Mouse (Mus musculus): ENCODE measurements around the gene Rgmb. TPM values are rescaled to one million over a fixed set of nuclear protein-coding genes. Genes with fewer than 3 reads are reported as not detected.
A peak's percentile ranks its signal among the peaks of the same experiment; 100 is the strongest.

Gene Rgmb
- polyA plus RNA-seq, 1 experiment from 2014 or later: 36.6 TPM

DNA sequence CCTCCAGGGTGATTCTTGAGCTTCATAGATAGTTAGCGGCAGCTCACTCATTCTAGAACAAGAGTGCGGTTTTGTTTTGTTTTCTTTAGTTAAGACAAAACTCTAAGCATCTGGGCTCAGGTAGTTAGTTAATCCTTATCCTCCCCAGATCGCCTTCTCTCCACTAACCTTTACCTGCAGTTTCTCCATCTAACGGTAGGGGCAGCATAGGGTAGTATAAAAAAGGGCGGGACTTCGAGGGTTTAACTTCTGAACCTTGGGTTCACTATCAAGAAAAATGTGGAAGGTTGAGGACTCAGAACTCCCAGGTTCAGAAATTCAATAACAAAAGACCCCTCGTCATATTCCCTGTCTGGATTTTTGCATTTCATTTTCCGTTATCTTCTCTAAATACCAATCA lies 971 bp upstream of the Rgmb start:
- 24% methylated on average over 8 of the region's 8 CpGs for WGBS
- H3K4me3 ChIP-seq (replicated peaks; ENCODE audit: low read length): no peak overlapping the region
- no peaks in the 10 kb centered on the region for H3K36me3 ChIP-seq (ENCODE audit: control insufficient read depth, insufficient read depth, low read length)
- no peak for ATAC-seq (ENCODE audit: insufficient read depth, low FRiP score)
- no peak overlapping the region for H3K27ac ChIP-seq (ENCODE audit: low read length)
- 0 out of 2 replicates have a peak, but pooled peaks cover 2% of the 10 kb centered on the region for H3K4me1 ChIP-seq (ENCODE audit: control insufficient read depth, insufficient read depth, low read length)
- H3K4me2 ChIP-seq (ENCODE audit: low read depth, low read length): peak overlapping the region; percentile 14; the same call in 1 of the 2 replicates
- H3K27me3 ChIP-seq (ENCODE audit: control insufficient read depth, insufficient read depth, low read length): no peaks in the 10 kb centered on the region
- H3K9ac ChIP-seq (ENCODE audit: low read length): no peak overlapping the region
- no peaks in the 10 kb centered on the region for H3K9me3 ChIP-seq (replicated peaks; ENCODE audit: control insufficient read depth, low read length)

DNA sequence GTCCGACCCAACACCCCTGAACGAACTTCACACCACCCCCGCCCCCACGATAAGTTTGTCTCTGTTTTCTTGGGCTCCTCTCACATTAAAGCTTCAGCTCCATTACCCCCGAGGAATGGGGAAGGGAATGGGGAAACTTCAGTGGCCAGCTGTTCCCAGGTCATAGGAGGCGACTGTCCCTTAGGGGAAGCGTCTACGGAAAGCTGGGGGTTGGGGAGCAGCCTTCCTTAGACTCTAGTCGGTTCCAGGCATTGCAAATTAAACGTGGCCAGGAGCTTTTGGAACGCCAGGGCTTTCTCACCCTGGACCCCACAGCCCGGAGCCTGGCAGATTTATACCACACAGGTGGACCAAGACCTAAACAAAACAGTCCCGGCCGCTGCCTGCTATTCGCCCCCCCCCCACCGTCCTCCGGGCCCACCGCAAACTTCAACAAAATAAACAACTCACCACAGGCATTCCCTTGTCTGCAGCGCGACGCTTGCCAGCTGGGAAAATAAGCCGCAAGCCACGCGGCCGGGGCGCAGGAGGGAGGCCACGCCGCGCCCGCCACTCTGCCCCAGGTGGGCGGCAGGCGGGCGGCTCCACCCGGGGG lies 571 bp downstream of the Rgmb start:
- Histone ChIP-seq H3K9me3 (replicated peaks; ENCODE audit: control insufficient read depth, low read length) (no peaks in the 10 kb centered on the region), H3K27ac (ENCODE audit: low read length) (peak overlapping the region; percentile 94), H3K36me3 (ENCODE audit: control insufficient read depth, insufficient read depth, low read length) (no peaks in the 10 kb centered on the region), H3K9ac (ENCODE audit: low read length) (peak overlapping the region; percentile 83), H3K4me1 (ENCODE audit: control insufficient read depth, insufficient read depth, low read length) (0 out of 2 replicates have a peak, but pooled peaks cover 2% of the 10 kb centered on the region), H3K4me3 (replicated peaks; ENCODE audit: low read length) (peak overlapping the region; percentile 75), H3K4me2 (ENCODE audit: low read depth, low read length) (peak overlapping the region; percentile 91), H3K27me3 (ENCODE audit: control insufficient read depth, insufficient read depth, low read length) (no peaks in the 10 kb centered on the region)
- no peak for ATAC-seq (ENCODE audit: insufficient read depth, low FRiP score)
- WGBS: under 1% methylated on average over 34 of the region's 34 CpGs

DNA sequence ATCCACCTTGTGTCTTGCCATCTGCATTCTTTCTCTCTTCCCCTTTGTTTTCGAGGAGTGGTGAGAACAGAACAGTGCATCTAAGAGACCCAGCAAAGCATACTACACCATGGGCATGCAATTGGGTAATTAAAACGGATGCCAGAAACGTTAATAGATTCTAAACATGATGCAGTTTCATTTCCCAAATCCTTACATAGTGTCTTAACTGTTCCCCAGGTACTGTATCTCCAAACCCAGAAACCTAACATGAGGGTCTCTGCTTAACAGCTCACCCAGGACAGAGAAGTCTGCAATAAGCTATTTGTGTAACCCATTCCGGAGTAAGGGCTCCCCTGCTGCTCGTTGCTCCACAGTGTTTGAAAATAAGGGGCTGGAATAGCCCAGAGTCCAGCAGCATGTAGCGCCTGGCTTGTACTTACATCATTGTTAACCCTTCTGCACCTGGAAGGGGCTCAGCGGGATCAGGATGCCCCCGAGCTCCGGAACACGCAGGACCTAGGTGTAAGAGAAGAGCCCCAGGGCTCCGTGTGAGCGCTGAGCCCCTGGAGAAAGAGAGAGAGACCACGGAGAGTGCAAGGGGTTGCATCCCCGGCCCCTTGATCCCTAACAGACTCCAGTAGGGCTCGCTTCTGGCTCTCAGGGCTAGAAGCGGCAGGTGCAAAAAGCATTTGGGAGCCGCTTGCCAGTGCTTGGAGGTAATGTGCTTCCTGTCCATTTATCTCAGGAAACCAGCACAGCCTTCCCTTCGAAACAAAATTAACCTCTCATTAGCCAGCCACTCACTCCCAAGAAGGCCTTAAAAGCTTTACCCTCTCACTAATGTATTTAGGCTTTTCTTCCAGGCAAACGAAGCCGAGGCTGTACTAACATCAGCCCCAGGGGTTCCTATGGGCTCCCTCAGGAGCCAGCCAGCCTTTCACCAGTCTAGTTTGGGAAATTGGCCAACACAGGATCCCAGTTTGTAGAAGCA lies 1.4 kb downstream of the Rgmb start:
- no peaks in the 10 kb centered on the region for H3K36me3 ChIP-seq (ENCODE audit: control insufficient read depth, insufficient read depth, low read length)
- WGBS: 3% methylated on average over 20 of the region's 20 CpGs
- H3K9ac ChIP-seq (ENCODE audit: low read length): peak overlapping the region; percentile 83
- ATAC-seq (ENCODE audit: insufficient read depth, low FRiP score): no peak
- peak overlapping the region; percentile 91 for H3K4me2 ChIP-seq (ENCODE audit: low read depth, low read length)
- H3K4me1 ChIP-seq (ENCODE audit: control insufficient read depth, insufficient read depth, low read length): peaks cover 6% of the 10 kb centered on the region; the same call in 1 of the 2 replicates
- peak overlapping the region; percentile 94 for H3K27ac ChIP-seq (ENCODE audit: low read length)
- no peaks in the 10 kb centered on the region for H3K9me3 ChIP-seq (replicated peaks; ENCODE audit: control insufficient read depth, low read length)
- H3K4me3 ChIP-seq (replicated peaks; ENCODE audit: low read length): peak overlapping the region; percentile 75
- H3K27me3 ChIP-seq (ENCODE audit: control insufficient read depth, insufficient read depth, low read length): no peaks in the 10 kb centered on the region

DNA sequence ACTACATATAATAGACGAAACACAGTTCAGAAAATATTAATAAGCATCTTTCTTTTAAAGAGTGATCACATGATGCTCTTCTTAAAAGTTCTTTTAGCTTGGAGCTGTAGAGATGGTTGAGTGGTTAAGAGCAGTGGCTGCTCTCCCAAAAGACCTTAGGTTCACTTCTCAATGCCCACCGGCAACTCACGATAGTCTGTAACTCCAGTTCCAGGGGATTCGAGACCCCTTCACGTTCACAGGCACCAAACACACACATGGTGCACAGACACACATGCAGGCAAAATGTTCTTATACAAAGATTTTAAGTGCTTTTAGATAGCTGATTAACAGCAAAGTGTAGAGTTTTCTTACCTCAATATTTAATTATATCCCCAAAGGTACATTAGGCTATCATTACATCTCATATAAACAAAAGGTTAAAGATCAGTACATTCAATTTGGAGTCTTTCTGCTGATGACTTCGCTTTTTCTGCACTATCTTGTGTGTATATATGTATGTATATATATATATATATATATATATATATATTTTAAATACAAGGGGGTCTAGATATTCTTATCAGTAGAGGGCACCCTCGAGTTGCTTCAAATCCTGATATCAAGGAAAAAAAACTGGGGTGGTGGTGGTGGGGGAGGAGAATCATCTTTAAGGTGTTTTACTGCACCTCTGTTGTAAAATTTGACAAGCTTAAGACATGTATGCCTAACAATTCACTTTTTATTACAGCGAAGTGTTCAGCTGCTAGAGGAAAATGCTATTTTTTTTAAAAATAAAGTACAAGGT lies 2.5 kb downstream of the Rgmb start:
- Histone ChIP-seq H3K4me2 (ENCODE audit: low read depth, low read length) (peak overlapping the region; percentile 91), H3K9ac (ENCODE audit: low read length) (peak overlapping the region; percentile 83; the same call in 1 of the 2 replicates), H3K4me3 (replicated peaks; ENCODE audit: low read length) (peak overlapping the region; percentile 98), H3K9me3 (replicated peaks; ENCODE audit: control insufficient read depth, low read length) (no peaks in the 10 kb centered on the region), H3K27ac (ENCODE audit: low read length) (peak overlapping the region; percentile 94), H3K36me3 (ENCODE audit: control insufficient read depth, insufficient read depth, low read length) (no peaks in the 10 kb centered on the region), H3K4me1 (ENCODE audit: control insufficient read depth, insufficient read depth, low read length) (peaks cover 15% of the 10 kb centered on the region), H3K27me3 (ENCODE audit: control insufficient read depth, insufficient read depth, low read length) (no peaks in the 10 kb centered on the region)
- no peak for ATAC-seq (ENCODE audit: insufficient read depth, low FRiP score)
- 46% methylated on average over 8 of the region's 8 CpGs for WGBS

DNA sequence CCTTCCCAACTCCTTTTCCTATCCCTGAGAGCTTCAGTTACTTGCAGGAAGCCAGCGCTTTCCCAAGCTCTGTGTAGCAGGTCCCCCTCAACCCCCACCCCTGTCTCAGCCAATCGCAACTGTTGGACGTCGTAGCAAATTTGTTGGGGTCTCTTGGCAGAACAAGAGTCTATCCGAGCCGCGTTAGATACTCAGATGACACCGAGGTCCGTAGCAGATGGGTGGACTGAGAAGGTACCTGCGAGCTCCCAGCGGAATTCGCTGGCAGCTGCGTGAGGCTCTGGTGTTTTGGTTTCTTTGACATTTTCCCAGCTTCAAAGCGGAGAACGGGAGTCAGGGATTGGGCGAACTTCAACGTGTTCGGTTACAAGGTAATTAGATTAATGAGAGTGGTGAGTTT lies 3.9 kb downstream of the Rgmb start:
- no peaks in the 10 kb centered on the region for H3K27me3 ChIP-seq (ENCODE audit: control insufficient read depth, insufficient read depth, low read length)
- H3K4me2 ChIP-seq (ENCODE audit: low read depth, low read length): peak overlapping the region; percentile 60
- H3K36me3 ChIP-seq (ENCODE audit: control insufficient read depth, insufficient read depth, low read length): no peaks in the 10 kb centered on the region
- under 1% methylated on average over 18 of the region's 18 CpGs for WGBS
- peak overlapping the region; percentile 88 for H3K27ac ChIP-seq (ENCODE audit: low read length)
- H3K4me3 ChIP-seq (replicated peaks; ENCODE audit: low read length): peak overlapping the region; percentile 98
- H3K9me3 ChIP-seq (replicated peaks; ENCODE audit: control insufficient read depth, low read length): no peaks in the 10 kb centered on the region
- H3K9ac ChIP-seq (ENCODE audit: low read length): peak overlapping the region; percentile 71
- ATAC-seq (ENCODE audit: insufficient read depth, low FRiP score): no peak; the same call in 1 of the 2 replicates
- peaks cover 19% of the 10 kb centered on the region for H3K4me1 ChIP-seq (ENCODE audit: control insufficient read depth, insufficient read depth, low read length)

DNA sequence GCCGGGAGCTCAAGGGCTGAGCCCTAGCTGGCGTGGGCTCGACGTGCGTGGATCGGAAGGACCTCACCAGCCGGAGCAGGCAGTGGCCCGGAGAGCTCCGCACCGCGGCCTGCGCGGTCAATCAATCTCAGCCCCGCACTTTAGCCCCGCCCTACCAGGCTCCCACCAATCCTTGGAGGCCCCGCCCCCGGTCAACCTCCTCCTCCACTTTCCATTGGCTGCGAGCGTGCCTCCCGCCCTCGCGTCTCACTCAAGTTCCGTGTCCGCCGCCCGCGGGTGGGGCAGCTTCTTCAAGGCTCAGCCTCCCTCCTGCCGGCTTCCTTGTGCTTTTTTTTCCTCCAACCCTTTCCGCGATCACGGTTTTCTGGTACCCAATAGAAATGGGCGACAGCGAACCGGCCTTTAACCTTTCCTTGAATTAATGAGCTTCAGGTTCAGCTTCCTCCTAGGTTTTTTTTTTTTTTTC lies 4.4 kb downstream of the Rgmb start:
- H3K36me3 ChIP-seq (ENCODE audit: control insufficient read depth, insufficient read depth, low read length): no peaks in the 10 kb centered on the region
- H3K9me3 ChIP-seq (replicated peaks; ENCODE audit: control insufficient read depth, low read length): no peaks in the 10 kb centered on the region
- peaks cover 21% of the 10 kb centered on the region for H3K4me1 ChIP-seq (ENCODE audit: control insufficient read depth, insufficient read depth, low read length)
- H3K9ac ChIP-seq (ENCODE audit: low read length): peak overlapping the region; percentile 99
- H3K4me2 ChIP-seq (ENCODE audit: low read depth, low read length): peak overlapping the region; percentile 80
- H3K27me3 ChIP-seq (ENCODE audit: control insufficient read depth, insufficient read depth, low read length): no peaks in the 10 kb centered on the region
- peak; percentile 95 for ATAC-seq (ENCODE audit: insufficient read depth, low FRiP score)
- peak overlapping the region; percentile 97 for H3K27ac ChIP-seq (ENCODE audit: low read length)
- WGBS: under 1% methylated on average over 32 of the region's 34 CpGs
- peak overlapping the region; percentile 98 for H3K4me3 ChIP-seq (replicated peaks; ENCODE audit: low read length)

DNA sequence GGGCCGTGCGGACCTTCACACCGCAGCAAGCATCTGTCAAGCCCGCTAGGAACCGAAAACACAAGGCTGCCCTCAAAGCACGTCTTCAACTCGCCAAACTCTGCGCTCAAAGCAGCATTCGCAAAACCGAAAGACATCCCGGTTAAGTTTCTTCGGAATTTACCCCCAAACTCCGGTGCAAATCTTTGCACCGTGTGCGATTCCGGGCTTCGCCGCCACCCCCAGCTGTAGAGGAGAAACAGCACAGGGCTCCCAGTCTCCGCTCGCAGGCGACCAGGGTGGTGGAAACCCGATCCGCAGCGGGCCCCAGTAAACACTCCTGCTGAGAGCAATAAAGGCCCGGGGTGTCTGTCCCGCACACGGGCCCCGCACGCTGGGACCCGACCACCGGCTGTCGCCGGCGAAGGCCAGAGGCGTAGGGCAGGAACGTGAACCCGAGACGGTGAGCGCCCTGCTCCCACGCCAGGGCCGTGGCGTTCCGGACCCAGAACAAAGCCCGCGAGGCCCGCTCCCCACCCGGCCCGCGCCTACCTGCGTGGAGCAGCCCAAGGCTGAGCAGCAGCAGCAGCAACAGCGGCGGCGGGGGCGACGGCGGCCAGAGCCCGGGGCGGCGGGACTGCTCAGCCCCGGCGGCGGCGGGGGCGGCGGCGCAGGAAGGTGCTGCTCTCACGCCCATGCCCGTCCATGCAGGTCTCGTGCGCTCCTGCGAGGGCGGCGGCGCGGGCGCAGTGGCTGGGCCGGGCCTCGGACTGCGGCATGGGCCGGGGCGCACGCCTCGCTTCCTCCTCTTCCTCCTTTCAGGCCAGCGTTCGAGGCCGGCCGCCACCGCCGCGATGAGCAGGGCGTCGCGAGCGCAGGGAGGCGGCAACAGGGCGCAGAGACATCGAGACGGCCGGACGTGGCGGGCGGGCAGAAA lies 5.1 kb downstream of the Rgmb start:
- Histone ChIP-seq H3K4me1 (ENCODE audit: control insufficient read depth, insufficient read depth, low read length) (peaks cover 24% of the 10 kb centered on the region), H3K9me3 (replicated peaks; ENCODE audit: control insufficient read depth, low read length) (no peaks in the 10 kb centered on the region), H3K27me3 (ENCODE audit: control insufficient read depth, insufficient read depth, low read length) (no peaks in the 10 kb centered on the region), H3K36me3 (ENCODE audit: control insufficient read depth, insufficient read depth, low read length) (no peaks in the 10 kb centered on the region), H3K27ac (ENCODE audit: low read length) (peak overlapping the region; percentile 97), H3K9ac (ENCODE audit: low read length) (peak overlapping the region; percentile 99), H3K4me2 (ENCODE audit: low read depth, low read length) (peak overlapping the region; percentile 80), H3K4me3 (replicated peaks; ENCODE audit: low read length) (peak overlapping the region; percentile 98)
- ATAC-seq (ENCODE audit: insufficient read depth, low FRiP score): peak; percentile 45
- WGBS: under 1% methylated on average over 102 of the region's 102 CpGs

DNA sequence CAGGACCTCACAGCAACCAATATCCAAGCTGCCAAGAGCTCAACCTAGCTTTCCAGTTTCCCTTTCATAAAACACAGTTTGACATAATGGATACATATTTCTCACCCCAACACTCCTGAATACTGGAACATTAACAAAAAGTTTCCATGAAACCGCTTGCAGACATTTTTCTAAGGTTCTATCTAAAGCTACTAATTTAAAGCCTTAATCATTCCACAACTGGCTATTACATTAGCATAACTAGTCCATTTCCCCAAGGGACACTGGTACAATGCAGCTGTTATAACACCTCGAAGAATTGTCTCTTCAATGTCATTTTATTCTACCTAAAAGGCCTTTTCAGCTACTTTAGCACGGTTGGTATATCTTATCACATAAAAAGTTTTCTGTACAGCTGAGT lies 6.0 kb downstream of the Rgmb start:
- H3K9ac ChIP-seq (ENCODE audit: low read length): peak overlapping the region; percentile 99
- peaks cover 33% of the 10 kb centered on the region for H3K4me1 ChIP-seq (ENCODE audit: control insufficient read depth, insufficient read depth, low read length)
- no peak for ATAC-seq (ENCODE audit: insufficient read depth, low FRiP score)
- no peaks in the 10 kb centered on the region for H3K9me3 ChIP-seq (replicated peaks; ENCODE audit: control insufficient read depth, low read length)
- no peaks in the 10 kb centered on the region for H3K36me3 ChIP-seq (ENCODE audit: control insufficient read depth, insufficient read depth, low read length)
- H3K4me2 ChIP-seq (ENCODE audit: low read depth, low read length): peak overlapping the region; percentile 80
- 10% methylated on average over 3 of the region's 3 CpGs for WGBS
- no peaks in the 10 kb centered on the region for H3K27me3 ChIP-seq (ENCODE audit: control insufficient read depth, insufficient read depth, low read length)
- peak overlapping the region; percentile 97 for H3K27ac ChIP-seq (ENCODE audit: low read length)
- peak overlapping the region; percentile 98 for H3K4me3 ChIP-seq (replicated peaks; ENCODE audit: low read length)

Data from stomach, embryonic 16.5 days (tissue).